Mouse (Mus musculus): Measurements from ENCODE around the gene Creb3.

- TF ChIP-seq CTCF (IDR thresholded peaks at IDR 0.05; ENCODE audit: insufficient read depth, low read length) (no peak), POLR2A (IDR thresholded peaks at IDR 0.05; ENCODE audit: borderline replicate concordance, extremely low read depth, low read depth, low read length) (no peak)
Measured at GRCm38 (mm10) chr4:43562769-43563600, 853 bp downstream of the Creb3 start.
